Mouse (Mus musculus) embryonic stem cell, embryonic (primary cell): ENCODE data around the gene Pdhx.

Experiments
- CTCF ChIA-PET, 4 experiments: fragments of 300-600 bp in 2 of 4; fragments of 350-600 bp in 2 of 4; sonication (Branson Sonifier 250); formaldehyde crosslinking; loops; one replicate each; lab custom pipeline; 2022; ENCODE audit warnings: inconsistent platforms in 2 of 4; lab: Charles Lee
- POLR2A ChIA-PET, 4 experiments: fragments of 300-600 bp in 2 of 4; fragments of 350-600 bp in 2 of 4; sonication (Branson Sonifier 250); formaldehyde crosslinking; loops; one replicate each; lab custom pipeline; 2022; ENCODE audit warnings: antibody characterized with exemption in 4 of 4, inconsistent platforms in 1 of 4; lab: Charles Lee

The Pdhx gene

DNA sequence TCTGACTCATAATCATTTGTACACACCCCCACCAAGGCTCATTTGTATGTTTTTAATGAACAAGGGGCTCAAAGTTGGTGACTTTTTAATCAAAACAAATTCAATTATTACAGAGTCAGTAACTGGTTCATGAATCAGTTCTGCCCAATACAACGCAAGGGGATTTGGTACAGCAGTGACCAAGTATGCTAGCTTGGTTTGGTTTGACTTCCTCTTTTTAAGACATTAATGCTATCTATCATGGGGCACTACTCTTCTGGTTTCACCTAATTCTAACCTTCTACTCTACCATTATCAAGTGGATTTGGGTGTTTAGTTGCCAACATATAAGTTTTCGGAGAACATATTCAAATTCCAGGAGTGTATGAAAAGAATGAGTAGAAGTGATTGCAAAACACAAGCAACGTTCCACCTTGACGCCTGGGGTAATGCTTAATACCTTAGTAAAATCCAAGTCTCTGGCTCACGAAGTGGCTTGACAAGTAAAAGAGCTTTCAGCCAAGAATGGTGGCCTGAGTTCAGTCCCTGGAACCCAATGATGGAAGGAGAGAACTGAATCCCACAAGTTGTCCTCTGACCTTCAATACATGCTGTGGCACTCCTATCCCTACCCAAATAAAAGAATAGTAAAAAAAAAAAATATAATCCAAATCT lies 3.4 kb downstream of the Pdhx start:
- CTCF ChIA-PET = no interaction called here
- POLR2A ChIA-PET = interaction anchor here in 1 of 4 experiments (1.4 kb wide), 1 partner anchor 9 kb away, joined by 3 read pairs; no protein-coding TSS in a partner anchor

DNA sequence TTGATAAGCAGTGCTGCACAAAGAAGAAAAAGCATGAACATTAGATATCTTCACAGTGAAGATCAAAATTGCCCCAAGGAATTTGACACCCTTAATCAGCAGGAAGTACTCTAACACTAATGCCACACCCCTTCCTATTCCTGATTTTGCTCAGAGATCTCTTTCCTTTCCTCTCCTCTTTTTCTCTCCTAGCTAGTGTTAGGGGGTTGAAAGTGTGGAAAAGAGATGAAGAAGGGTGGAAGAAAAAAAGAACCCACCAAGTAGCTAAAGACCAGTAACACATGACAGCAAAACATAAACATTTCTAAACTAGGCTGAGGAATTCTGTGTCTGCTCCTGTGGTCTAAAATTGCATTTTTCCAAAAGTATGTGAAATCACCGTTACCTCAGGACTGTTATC lies 4.7 kb downstream of the Pdhx start:
- ChIA-PET CTCF (no interaction called here), POLR2A (interaction anchor here in 1 of 4 experiments (0.6 to 1.5 kb wide), 3 partner anchors 8 to 133 kb away, joined by 3 read pairs; no protein-coding TSS in a partner anchor)

DNA sequence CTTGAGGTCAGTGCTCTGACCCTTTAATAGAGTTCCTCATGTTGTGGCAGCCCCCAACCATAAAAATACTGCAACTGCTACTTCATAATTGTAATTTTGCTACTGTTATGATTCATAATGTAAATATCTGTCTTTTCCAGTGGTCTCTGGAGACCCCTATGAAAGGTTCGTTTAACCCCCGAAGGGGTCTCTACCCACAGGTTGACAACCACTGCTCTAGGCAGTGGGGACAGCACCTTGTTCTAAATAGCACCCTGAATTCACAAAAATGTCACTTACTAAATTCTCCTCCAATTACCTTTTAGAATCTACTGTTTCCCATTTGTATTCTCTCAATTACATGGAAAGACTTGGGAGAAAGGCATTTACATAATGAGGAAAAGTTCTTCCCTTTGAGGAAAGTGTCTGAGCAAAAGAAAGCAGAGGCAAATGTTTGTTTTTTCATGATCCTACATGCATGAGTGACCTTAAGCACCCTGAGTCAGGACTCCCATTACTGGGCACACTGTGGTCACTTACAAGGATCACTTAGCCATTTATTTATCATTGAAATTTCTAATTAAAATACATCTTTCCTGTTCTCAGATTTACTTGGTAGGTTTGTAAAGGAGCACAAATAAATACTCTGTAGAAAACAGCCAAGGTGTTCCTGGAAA lies 5.6 kb downstream of the Pdhx start:
- POLR2A ChIA-PET = interaction anchor here in 1 of 4 experiments (1.5 kb wide), 1 partner anchor 28 kb away, joined by 3 read pairs; no protein-coding TSS in a partner anchor
- CTCF ChIA-PET = no interaction called here

DNA sequence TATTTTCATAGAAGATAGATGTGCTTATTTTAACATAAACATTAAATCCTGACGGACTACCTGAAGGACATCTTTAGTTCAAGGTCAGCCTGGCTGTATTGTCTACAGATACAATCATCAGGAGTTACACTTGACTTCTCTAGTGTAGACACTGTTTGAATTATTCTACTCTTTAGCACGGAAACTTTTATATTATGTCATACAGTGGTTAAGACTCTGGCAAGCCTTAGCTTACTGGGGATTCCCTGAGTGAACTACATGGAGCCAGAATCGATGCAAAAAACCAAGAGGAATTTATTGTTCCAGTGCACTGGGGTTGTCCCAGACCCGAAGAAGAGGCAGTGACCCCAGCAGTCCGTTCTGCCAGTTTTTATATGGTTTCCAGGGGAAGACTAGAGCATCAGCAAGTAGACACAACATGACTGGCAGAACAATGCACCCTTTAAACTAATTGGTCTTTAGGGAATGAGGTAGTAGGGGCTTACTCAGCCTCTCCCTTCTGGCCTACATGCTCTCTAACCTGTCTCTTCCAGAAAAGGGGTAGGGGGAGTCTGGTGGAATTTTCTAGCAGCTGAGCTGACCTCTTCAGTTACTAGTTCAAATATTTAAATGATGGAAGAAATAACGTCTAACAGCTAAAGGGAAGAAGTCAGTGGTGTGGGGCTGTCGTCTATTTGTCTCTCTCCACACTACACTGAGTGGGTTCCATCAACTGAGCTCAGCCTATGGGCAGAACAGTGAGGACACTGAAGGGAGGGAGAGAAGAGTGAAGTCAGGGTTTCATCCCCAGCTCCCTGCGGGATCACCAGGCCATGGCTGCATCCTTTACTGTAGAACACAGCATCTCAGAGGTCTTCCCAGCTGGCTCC lies 6.4 kb downstream of the Pdhx start:
- ChIA-PET CTCF (interaction anchor here in 1 of 4 experiments (0.8 kb wide), 1 partner anchor 475 kb away, joined by 3 read pairs; no protein-coding TSS in a partner anchor), POLR2A (no interaction called here)

DNA sequence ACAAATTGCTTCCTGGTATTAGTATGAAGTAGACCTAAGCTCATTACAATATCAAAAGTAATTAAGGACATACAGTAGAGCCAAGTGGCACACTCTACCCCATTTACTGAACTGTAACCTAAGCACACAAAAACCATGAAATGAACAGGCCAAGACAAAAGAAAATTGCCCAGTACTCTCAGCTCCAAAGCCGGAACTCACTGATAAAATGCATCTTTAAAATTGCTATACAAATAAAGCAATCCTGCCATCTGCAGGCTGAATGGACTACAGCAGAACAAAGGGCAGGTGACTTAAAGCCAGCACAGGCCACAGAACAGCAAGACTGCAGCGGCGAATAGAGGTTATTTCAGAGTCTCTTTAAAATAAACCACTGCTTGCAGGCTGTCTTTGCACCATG lies 10.4 kb downstream of the Pdhx start:
- CTCF ChIA-PET = interaction anchor here (0.5 to 1.3 kb wide), 5 partner anchors 11 to 859 kb away, joined by 3 to 7 read pairs (median 3); partner anchors contain the start of genes Apip (in 1 of the 4) and Pdhx (in 1 of the 4)
- POLR2A ChIA-PET = interaction anchor here in 2 of 4 experiments (1.7 to 4.4 kb wide), 3 partner anchors 10 kb away, joined by 3 to 25 read pairs (median 14); partner anchors contain the start of genes Apip (in 2 of the 2) and Pdhx (in 2 of the 2)

DNA sequence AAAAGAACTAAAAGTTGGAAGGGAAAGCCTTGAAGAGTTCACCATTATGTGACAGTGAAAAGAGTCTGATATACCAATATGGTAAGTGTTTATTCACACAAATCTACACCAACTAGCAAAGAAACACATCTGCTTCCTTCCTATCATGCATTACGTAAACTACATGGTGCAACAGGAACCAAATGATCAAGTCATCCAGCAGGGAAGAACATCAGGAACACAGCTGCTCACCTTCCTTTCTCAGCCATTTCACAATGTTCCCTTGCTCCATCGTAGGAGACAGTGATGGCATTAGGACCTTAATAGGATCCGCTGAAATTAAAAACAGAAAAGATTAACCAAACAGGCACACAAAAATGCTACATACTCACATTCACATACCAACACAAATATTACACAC lies 15.0 kb downstream of the Pdhx start:
- CTCF ChIA-PET = no interaction called here
- POLR2A ChIA-PET = interaction anchor here in 1 of 4 experiments (1.7 kb wide), 1 partner anchor 15 kb away, joined by 4 read pairs; the partner anchor contains the start of genes Apip and Pdhx

DNA sequence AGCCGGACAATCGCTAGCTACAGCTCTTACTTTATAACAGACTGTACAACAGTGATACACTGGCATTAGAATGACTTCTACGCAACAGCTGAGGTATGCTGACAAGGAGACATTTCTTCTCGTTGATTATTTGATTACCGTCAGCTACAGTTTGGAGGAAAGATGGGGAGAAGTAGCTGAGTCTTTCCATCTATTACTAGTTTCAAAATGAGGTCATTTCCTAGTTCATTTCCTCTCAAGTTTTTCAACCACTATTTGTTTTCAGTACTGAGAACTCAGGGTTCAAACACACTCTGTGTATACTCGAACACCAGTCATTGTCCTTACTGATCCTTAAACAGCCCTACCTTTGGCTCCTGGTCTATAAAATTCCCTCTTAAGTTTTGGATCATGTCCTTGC lies 17.5 kb downstream of the Pdhx start:
- POLR2A ChIA-PET = interaction anchor here in 3 of 4 experiments (1.0 to 2.0 kb wide), 4 partner anchors 13 to 17 kb away, joined by 4 to 7 read pairs (median 6); partner anchors contain the start of genes Apip (in 3 of the 3) and Pdhx (in 3 of the 3)
- CTCF ChIA-PET = interaction anchor here in 1 of 4 experiments (1.0 kb wide), 1 partner anchor 29 kb away, joined by 3 read pairs; no protein-coding TSS in a partner anchor

DNA sequence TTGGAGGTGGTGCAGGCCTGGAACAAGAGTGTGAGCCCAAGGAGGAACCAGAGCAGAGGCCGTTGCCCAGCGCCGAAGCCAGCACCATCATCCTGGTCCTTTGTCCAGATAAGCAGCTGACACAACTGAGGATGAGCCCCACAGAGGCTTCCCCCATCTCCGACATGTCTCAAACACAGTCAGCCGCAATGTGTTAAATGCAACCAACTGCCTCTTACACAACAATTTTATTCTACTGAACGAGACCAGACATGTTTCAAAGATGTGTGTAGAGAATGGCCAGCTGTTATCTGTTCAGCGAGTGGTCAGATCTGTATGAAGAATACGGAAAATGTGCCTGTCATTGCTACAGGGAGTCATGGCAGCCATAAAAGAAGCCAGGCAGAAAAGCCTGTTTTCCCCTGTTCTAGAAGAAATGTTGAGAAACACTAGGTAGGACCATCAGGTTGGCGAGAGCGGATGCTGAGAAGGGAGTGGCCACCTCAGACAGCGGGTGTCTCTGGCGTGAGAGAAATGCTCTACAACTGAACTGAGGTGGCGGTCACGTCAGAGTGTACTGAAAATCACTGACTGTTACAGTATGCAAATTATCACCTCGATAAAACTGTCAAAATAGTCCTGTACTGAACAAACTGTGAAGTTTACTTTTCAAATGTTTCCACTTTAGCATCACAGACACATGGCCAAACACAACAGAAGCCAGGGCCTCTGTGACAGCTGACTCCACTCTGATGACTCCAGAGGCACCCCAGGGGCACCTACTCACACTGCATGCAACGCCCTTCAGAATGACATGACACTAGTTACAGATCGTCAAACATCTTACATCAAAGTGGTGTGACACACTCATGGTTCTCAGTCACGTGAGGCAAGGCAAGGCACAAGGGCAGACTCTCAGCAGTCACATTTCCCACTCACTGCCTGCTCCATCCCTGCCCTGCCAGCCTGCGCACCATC lies 21.1 kb downstream of the Pdhx start:
- ChIA-PET CTCF (no interaction called here), POLR2A (interaction anchor here in 2 of 4 experiments (1.0 to 2.1 kb wide), 6 partner anchors 10 to 39 kb away, joined by 3 to 10 read pairs (median 4); partner anchors contain the start of genes Apip (in 2 of the 2) and Pdhx (in 2 of the 2))

DNA sequence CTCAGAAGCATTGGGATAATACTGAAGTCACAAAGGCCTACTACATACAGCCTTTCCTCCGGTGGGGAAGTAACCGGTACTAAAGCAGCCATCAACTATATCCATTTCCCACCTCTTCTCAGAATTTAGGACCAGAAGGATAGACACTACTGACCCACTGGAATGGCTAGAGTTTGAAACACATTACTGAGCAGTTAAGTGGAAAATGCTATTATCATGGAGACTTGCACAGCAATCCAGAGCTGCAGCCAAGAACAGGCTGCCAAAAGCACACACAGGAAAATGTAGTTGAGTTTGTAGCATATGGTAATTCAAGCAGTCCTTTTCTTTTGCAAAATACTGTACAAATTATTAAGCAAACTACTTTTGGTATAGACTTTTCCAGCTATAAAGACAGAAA lies 28.0 kb downstream of the Pdhx start:
- ChIA-PET POLR2A (interaction anchor here in 1 of 4 experiments (1.5 to 1.6 kb wide), 2 partner anchors 11 to 28 kb away, joined by 3 to 5 read pairs; partner anchors contain the start of genes Apip and Pdhx), CTCF (no interaction called here)

DNA sequence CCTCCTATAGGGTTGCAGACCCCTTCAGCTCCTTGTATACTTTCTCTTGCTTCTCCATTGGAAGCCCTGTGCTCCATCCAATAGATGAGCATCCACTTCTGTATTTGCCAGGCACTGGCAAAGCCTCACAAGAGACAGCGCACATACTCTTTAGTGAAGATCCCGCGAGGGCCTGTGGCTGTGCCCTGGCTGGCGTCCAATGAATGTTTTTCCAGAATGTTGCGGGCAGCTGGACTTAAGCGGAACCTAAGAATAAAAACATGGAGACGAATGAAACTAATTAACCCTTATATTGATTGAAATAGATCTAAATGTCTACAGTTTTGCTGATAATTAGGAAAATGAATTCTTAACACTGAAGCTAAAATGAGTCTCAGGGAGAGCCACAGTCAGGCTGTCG lies 32.4 kb downstream of the Pdhx start:
- ChIA-PET CTCF (no interaction called here), POLR2A (interaction anchor here in 1 of 4 experiments (1.7 kb wide), 1 partner anchor 10 kb away, joined by 4 read pairs; no protein-coding TSS in a partner anchor)

DNA sequence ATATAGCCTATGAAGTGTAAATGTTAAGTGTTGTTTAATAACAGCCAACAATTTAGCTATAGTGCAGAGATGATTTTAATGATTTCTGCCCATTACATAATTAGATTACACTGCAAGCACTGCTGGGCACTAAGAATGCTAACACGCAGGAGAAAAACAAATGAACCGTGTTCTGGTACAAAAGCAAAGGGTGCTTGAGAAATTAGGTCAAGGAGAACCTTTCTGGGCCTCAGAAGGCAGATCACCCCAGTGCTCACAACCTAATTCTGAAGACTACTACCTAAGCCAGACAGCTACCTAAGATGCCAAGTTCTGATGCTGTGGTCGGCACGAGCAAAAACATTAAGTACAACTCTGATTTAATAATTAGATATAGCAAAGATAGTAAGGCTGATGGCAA lies 35.5 kb downstream of the Pdhx start:
- ChIA-PET POLR2A (no interaction called here), CTCF (no interaction called here)

DNA sequence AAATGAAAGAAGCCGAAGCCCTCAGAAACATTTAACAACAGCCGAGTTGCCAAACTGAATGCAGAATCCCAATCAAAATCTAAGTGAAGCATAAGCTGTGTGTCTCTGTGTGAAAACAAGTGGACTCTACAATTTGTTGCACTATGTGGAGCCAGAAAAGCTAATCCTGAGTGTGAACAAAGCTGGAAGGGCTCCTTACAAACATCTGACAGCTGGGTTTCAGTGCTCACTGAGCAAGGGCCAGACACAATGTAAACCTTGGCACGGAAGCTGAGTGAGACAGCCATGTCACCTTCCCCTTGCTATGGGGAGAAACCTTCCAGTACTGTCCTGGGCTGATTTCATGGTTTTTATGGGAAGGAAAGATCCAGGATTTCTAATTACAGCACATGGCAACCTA lies 50.6 kb downstream of the Pdhx start:
- ChIA-PET POLR2A (interaction anchor here in 1 of 4 experiments (1.5 kb wide), 1 partner anchor 10 kb away, joined by 3 read pairs; no protein-coding TSS in a partner anchor), CTCF (interaction anchor here in 1 of 4 experiments (0.6 kb wide), 1 partner anchor 983 kb away, joined by 3 read pairs; no protein-coding TSS in a partner anchor)

DNA sequence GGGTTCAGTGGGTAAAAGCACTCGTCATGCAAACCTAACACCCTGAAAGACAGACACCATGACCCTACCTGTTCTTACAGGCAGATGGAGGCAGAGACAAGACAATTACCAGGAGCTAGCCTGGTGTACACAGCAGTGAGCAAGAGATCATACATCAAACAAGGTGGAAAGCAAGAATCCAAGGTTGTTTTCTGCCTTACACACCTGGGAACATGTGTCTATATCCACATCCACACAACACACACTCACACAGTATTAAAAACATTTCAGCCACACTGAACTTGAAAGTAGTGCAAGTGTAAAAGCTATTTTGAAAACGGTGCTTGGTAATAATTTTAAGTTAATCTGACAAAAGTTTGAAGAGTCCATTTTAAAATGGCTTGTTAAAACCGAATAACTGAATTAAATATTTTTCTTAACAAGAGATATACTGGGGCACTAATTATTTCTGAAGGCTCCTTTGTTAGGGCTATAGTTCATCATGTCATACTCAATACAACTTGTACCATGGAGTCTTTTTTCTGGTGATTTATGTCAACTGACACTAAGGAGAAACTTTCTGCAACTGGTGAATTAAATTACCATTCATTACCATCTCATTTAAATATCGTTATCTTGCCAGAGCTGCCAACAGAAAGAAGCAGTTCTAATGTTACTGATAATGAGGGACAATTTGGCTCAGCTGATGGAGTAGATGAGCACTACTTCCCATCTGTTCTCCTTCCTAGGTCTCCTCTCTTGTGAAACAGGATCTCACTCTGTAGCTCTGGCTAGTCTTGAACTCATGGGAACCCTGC lies 52.9 kb downstream of the Pdhx start:
- ChIA-PET CTCF (interaction anchor here in 2 of 4 experiments (0.5 to 0.9 kb wide), 2 partner anchors 64 to 884 kb away, joined by 3 read pairs; no protein-coding TSS in a partner anchor), POLR2A (interaction anchor here in 1 of 4 experiments (1.2 kb wide), 1 partner anchor 53 kb away, joined by 3 read pairs; the partner anchor contains the start of genes Apip and Pdhx)

DNA sequence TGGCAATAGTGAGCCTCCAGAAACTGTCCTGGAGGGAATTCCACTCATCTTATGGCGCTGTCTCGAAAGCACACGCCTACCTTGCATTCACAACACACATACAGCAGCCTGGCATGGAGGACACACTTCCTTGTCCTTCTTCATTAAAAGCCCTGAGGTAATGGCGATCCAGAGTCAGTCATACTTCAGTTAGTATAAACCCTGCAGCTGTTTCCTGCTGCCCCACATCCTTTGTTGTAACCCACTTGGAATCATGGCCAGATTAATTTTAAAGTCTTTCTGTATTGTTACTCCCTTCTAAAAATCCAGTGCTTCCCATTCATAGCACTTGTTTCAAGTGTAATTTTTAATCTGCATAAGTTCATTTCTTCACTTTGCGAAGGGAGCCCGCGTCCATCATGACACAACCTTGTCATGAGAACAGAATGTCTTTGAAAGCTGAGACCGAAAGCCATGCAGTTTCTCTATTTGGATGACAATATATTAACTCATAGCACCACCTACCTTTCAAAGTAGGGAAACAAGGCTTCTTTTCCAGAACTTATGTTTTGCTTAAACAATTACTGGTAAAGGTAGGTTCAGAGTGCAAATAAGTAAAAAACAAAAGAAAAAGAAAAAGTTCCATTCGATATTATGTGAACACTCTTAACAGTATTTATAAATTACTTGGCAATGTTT lies 54.4 kb downstream of the Pdhx start:
- POLR2A ChIA-PET = interaction anchor here in 1 of 4 experiments (1.3 kb wide), 1 partner anchor 8 kb away, joined by 3 read pairs; no protein-coding TSS in a partner anchor
- CTCF ChIA-PET = interaction anchor here in 2 of 4 experiments (0.5 to 1.4 kb wide), 2 partner anchors 215 to 333 kb away, joined by 3 to 4 read pairs; no protein-coding TSS in a partner anchor

DNA sequence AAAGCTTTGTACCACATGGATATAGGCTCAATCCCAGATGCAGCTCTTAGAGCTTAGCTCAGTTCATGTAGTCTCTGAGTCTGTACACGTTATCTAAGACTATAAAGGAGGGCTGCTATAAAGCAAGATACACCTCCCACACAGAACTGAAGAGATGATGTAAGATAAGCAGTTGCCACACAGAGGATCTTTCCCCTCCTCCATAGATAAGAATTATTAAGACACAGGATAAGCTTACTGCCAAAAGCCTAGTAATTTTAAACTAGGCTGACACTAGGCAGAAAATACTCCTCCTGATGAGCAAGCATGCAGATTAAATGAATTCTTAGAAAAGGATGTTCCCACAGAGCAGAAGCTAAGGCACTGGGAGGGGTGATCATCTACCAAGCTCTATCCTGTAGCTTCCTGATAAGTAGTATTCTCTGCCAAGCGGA lies 55.9 kb downstream of the Pdhx start:
- ChIA-PET CTCF (no interaction called here), POLR2A (interaction anchor here in 1 of 4 experiments (0.9 kb wide), 1 partner anchor 56 kb away, joined by 3 read pairs; the partner anchor contains the start of genes Apip and Pdhx)
